Mouse (Mus musculus) limb, embryonic 14.5 days (tissue): ENCODE results near the gene Il18bp. TPM values are rescaled to one million over a fixed set of nuclear protein-coding genes. Genes with fewer than 3 reads are reported as not detected.

Experiments
- ATAC-seq: fragments of 200-750 bp; cut with Nextera tagmentation; 2 replicates; pipeline ENCODE4 v1.8.0; 2017; ENCODE audit warnings: low read depth, moderate number of reproducible peaks, moderate TSS enrichment; ENCODE audit not compliant: low FRiP score
- DNase-seq: peaks from one replicate; pipeline ENCODE4 v3.0.0-alpha.2; 2015; ENCODE audit warnings: low spot score
- H3K27ac ChIP-seq: fragments of 300-500 bp; sonication (generic); replicated peaks from 2 replicates; pipeline ENCODE4 v1.5.1; 2014; ENCODE audit warnings: low read depth, mild to moderate bottlenecking, low read length, moderate library complexity, mixed read lengths
- H3K27me3 ChIP-seq: fragments of 300-500 bp; sonication (generic); 2 replicates; pipeline ENCODE4 v1.6.1; 2014; ENCODE audit warnings: low read length, mixed read lengths; ENCODE audit not compliant: control insufficient read depth, insufficient read depth
- H3K36me3 ChIP-seq: fragments of 300-500 bp; sonication (generic); 2 replicates; pipeline ENCODE4 v1.6.1; 2014; ENCODE audit warnings: mild to moderate bottlenecking, low read length, moderate library complexity, mixed read lengths; ENCODE audit not compliant: control insufficient read depth, insufficient read depth
- H3K4me1 ChIP-seq: fragments of 300-500 bp; sonication (generic); 2 replicates; pipeline ENCODE4 v1.6.1; 2014; ENCODE audit warnings: antibody characterized with exemption, low read length, mixed read lengths; ENCODE audit not compliant: control insufficient read depth, insufficient read depth
- H3K4me2 ChIP-seq: fragments of 300-500 bp; sonication (generic); replicated peaks from 2 replicates; pipeline ENCODE4 v1.6.1; 2014; ENCODE audit warnings: low read depth, mild to moderate bottlenecking, low read length, moderate library complexity; ENCODE audit not compliant: severe bottlenecking
- H3K4me3 ChIP-seq: fragments of 300-500 bp; sonication (generic); replicated peaks from 2 replicates; pipeline ENCODE4 v1.5.1; 2014; ENCODE audit warnings: low read length
- H3K9ac ChIP-seq: fragments of 300-500 bp; sonication (generic); 2 replicates; pipeline ENCODE4 v1.6.1; 2014; ENCODE audit warnings: mild to moderate bottlenecking, low read depth, low read length, moderate library complexity; ENCODE audit not compliant: severe bottlenecking
- H3K9me3 ChIP-seq: fragments of 300-500 bp; sonication (generic); 2 replicates; pipeline ENCODE4 v1.6.1; 2016; ENCODE audit warnings: low read length; ENCODE audit not compliant: control insufficient read depth
- POLR2A ChIP-seq: fragments of 200-500 bp; IDR thresholded peaks from 2 replicates; pipeline ENCODE4 v1.8.0; 2012; ENCODE audit warnings: inconsistent platforms, mild to moderate bottlenecking, moderate library complexity, borderline replicate concordance; ENCODE audit not compliant: insufficient read depth, insufficient read length; ENCODE audit errors: extremely low read depth
- WGBS: fragments of 180-500 bp; shearing (Covaris S2); extraction: QIAGEN DNeasy Blood & Tissue Kit; methylation state at CpG from one replicate; pipeline ENCODE4 v1.1.7; 2014; 5-methylcytosine and 5-hydroxymethylcytosine counted together
- polyA plus RNA-seq, 2 experiments: library from polyadenylated mRNA; depleted of rRNA in 1 of 2; stranded (reverse) in 1 of 2; unstranded in 1 of 2; fragments of >200 nt; fragmentation: Nextera tagmentation in 1 of 2; extraction: Ambion mirVana in 1 of 2; gene quantifications; 2 replicates each; pipeline versions ENCODE4 v1.2.1 to v1.2.3; 2012 to 2014

Gene Il18bp
- 12.9 and 15.4 TPM in 2 replicates for polyA plus RNA-seq (2012; rRNA removed)
- 2.2 and 2.7 TPM in 2 replicates for polyA plus RNA-seq (2014; fragmentation: Nextera tagmentation; extraction: Ambion mirVana)

GRCm38 (mm10) chr7:102018590-102018989 lies at the start of gene Il18bp:
Gene Il18bp, minus strand, starts transcription at chr7:102018690.
- H3K4me3 ChIP-seq: no peak within 1 kb of the TSS
- H3K36me3 ChIP-seq: peaks cover 88% of the 10 kb centered on the region
- ATAC-seq: no peak
- no peak within 1 kb of the TSS for H3K9ac ChIP-seq
- H3K9me3 ChIP-seq: no peaks in the 10 kb centered on the region
- no peaks in the 10 kb centered on the region for H3K4me1 ChIP-seq
- no peak within 1 kb of the TSS for H3K4me2 ChIP-seq
- DNase-seq: no peak
- 85% methylated on average over 3 of the region's 3 CpGs for WGBS
- TF ChIP-seq POLR2A: no peak
- H3K27ac ChIP-seq: no peak within 1 kb of the TSS
- no peaks in the 10 kb centered on the region for H3K27me3 ChIP-seq

- Histone ChIP-seq H3K9ac (peak overlapping the region; percentile 72), H3K4me1 (peaks cover 14% of the 10 kb centered on the region), H3K36me3 (peaks cover 11% of the 10 kb centered on the region), H3K4me3 (peak overlapping the region; percentile 75), H3K27ac (0 out of 2 replicates have a peak overlapping the region, but pooled peaks have one; percentile 85), H3K4me2 (peak overlapping the region; percentile 57), H3K27me3 (no peaks in the 10 kb centered on the region), H3K9me3 (no peaks in the 10 kb centered on the region)
- 70% methylated on average over 6 of the region's 6 CpGs for WGBS
- ATAC-seq (no peak), DNase-seq (no peak)
- no peak for TF ChIP-seq POLR2A
These were observed 47.9 kb upstream of the Il18bp start for GRCm38 (mm10) chr7:102066363-102066762.

GRCm38 (mm10) chr7:102065046-102065891 lies 46.8 kb upstream of the Il18bp start, which contains the start of the genes Rnf121, Xndc1 and Xntrpc:
Gene Rnf121, minus strand, starts transcription at chr7:102065469.
Gene Xndc1, plus strand, starts transcription at chr7:102065511.
Gene Xntrpc, plus strand, starts transcription at chr7:102065713.
- Histone ChIP-seq H3K4me2 (peak within 1 kb of the TSS; percentile 74), H3K9ac (peak within 1 kb of the TSS; percentile 72), H3K27ac (peak within 1 kb of the TSS; percentile 85), H3K4me3 (peak within 1 kb of the TSS; percentile 75), H3K27me3 (no peaks in the 10 kb centered on the region), H3K4me1 (peaks cover 14% of the 10 kb centered on the region), H3K9me3 (no peaks in the 10 kb centered on the region), H3K36me3 (peaks cover 2% of the 10 kb centered on the region; the same call in 1 of the 2 replicates)
- TF ChIP-seq POLR2A: peak; percentile 89; the same call in 1 of the 2 replicates
- DNase-seq (peak; percentile 94), ATAC-seq (peak; percentile 99)
- under 1% methylated on average over 56 of the region's 56 CpGs for WGBS

- no peaks in the 10 kb centered on the region for H3K27me3 ChIP-seq
- DNase-seq (no peak), ATAC-seq (no peak)
- no peak for TF ChIP-seq POLR2A
- peaks cover 14% of the 10 kb centered on the region for H3K4me1 ChIP-seq
- H3K9me3 ChIP-seq: no peaks in the 10 kb centered on the region
- 0 out of 2 replicates have a peak, but pooled peaks cover under 1% of the 10 kb centered on the region for H3K36me3 ChIP-seq
- H3K27ac ChIP-seq: peak overlapping the region; percentile 85; the same call in 1 of the 2 replicates
- H3K9ac ChIP-seq: peak overlapping the region; percentile 72
- peak overlapping the region; percentile 74 for H3K4me2 ChIP-seq
- WGBS: 2% methylated on average over 9 of the region's 9 CpGs
- H3K4me3 ChIP-seq: peak overlapping the region; percentile 75
These were observed 46.2 kb upstream of the Il18bp start for GRCm38 (mm10) chr7:102064655-102065045.

- no peak for TF ChIP-seq POLR2A
- Histone ChIP-seq H3K4me2 (peak overlapping the region; percentile 74), H3K4me3 (peak overlapping the region; percentile 75), H3K36me3 (0 out of 2 replicates have a peak, but pooled peaks cover 6% of the 10 kb centered on the region), H3K9me3 (no peaks in the 10 kb centered on the region), H3K4me1 (peaks cover 14% of the 10 kb centered on the region), H3K9ac (no peak overlapping the region), H3K27ac (no peak overlapping the region), H3K27me3 (no peaks in the 10 kb centered on the region)
- no peak for DNase-seq
- 85% methylated on average over 9 of the region's 9 CpGs for WGBS
- no peak for ATAC-seq
These were observed 45.4 kb upstream of the Il18bp start for GRCm38 (mm10) chr7:102063891-102064290.
